ENCODE assay signal across 9 mouse cellular contexts in the genomic region with DNA sequence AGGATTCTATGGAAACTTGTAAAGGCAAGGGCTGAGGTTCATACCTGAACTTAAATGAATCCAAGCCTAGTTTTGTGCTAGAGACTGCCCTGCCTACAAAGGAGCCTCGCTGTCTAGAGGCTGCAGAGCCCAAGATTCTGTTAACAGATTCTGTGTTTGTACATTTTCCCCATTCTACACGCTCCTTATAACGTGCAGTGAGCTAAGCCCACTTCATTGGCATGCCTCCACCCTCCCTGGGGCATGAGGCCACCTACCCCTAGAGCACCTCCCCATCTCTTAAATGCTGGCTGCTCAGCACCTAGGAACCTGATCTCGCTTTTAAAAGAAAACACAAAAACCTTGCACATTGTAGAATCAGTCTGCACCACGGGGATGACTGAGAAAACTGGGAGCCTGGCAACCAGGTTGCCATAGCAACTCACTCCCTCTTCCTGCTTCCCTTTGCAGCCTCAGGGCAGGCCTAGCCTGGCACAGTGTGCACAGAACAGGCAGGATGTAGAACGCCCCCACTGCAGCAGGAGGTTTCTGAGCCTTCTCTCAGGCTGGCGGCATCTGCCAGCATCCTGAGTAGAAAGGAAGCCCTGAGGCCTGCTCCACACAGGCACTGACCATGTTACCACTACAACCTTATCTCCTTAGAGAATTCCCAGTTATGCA.
A peak's percentile ranks its signal among the peaks of the same experiment; 100 is the strongest.
DNase-seq lines count a peak whose midpoint lies in the region; ATAC-seq and TF ChIP-seq lines count a peak whose summit lies in the region.
"Had no signal": no experiment of that assay in that cellular context is flagged by ENCODE, and none has a peak within 500 bp of the region (broad histone marks: within the 10 kb centered on the region; RNA-seq: fewer than 3 reads in every experiment).

No protein-coding gene starts in this region.

- no peaks in the 10 kb centered on the region for H3K36me3 ChIP-seq in lung, embryonic 14.5 days (ENCODE audit: insufficient read depth)
- peaks cover 14% of the 10 kb centered on the region; the same call in 1 of the 2 replicates for H3K36me3 ChIP-seq in neural tube, embryonic 14.5 days (ENCODE audit: control insufficient read depth, insufficient read depth, low read length)
- H3K36me3 ChIP-seq: heart, embryonic 13.5 days had no signal

- no peaks in the 10 kb centered on the region for H3K27me3 ChIP-seq in lung, embryonic 14.5 days (ENCODE audit: insufficient read depth, low read length)
- H3K27me3 ChIP-seq in neural tube, embryonic 14.5 days (ENCODE audit: control insufficient read depth, insufficient read depth, low read length): no peaks in the 10 kb centered on the region
- H3K27me3 ChIP-seq: heart, embryonic 13.5 days had no signal

- no peaks in the 10 kb centered on the region for H3K9me3 ChIP-seq in lung, embryonic 14.5 days (ENCODE audit: low read depth, low read length)
- H3K9me3 ChIP-seq in neural tube, embryonic 14.5 days (ENCODE audit: control insufficient read depth, low read length): no peaks in the 10 kb centered on the region
- H3K9me3 ChIP-seq: heart, embryonic 13.5 days had no signal

- peak; percentile 12 for DNase-seq in lung, embryonic 14.5 days
- no peak for DNase-seq in lung, postnatal 25 days (ENCODE audit: low spot score)
- DNase-seq in forelimb bud, embryonic 11.5 days (ENCODE audit: low read depth, low spot score): peak; percentile 67
- DNase-seq in left cerebral cortex, adult 2 months (ENCODE audit: extremely low spot score in 1 of 2, low spot score in 2 of 2): peak; percentile 88 to 89
- DNase-seq in thymus, postnatal 36 days: no peak
- DNase-seq in gastrocnemius, adult 18-20 months (ENCODE audit: low spot score): no peak
- no peak for DNase-seq in heart, postnatal 4 days

- no peak overlapping the region for H3K4me3 ChIP-seq in lung, embryonic 14.5 days (ENCODE audit: low read depth, low read length)
- no peak overlapping the region for H3K4me3 ChIP-seq in left cerebral cortex, adult 2 months
- H3K4me3 ChIP-seq in neural tube, embryonic 14.5 days (ENCODE audit: low read depth, low read length): no peak overlapping the region
- H3K4me3 ChIP-seq: heart, embryonic 13.5 days had no signal

- TF ChIP-seq CTCF in lung, embryonic 14.5 days (IDR thresholded peaks at IDR 0.05; ENCODE audit: low read depth): no peak
- no peak for TF ChIP-seq CTCF in left cerebral cortex, adult 2 months (IDR thresholded peaks at IDR 0.05)

- H3K27ac ChIP-seq in lung, embryonic 14.5 days (ENCODE audit: low read depth): no peak overlapping the region
- peak overlapping the region; percentile 96 for H3K27ac ChIP-seq in left cerebral cortex, adult 2 months
- H3K27ac ChIP-seq in neural tube, embryonic 14.5 days (ENCODE audit: low read depth, low read length): peak overlapping the region; percentile 81
- H3K27ac ChIP-seq: heart, embryonic 13.5 days had no signal

- no peak overlapping the region for H3K9ac ChIP-seq in lung, embryonic 14.5 days
- H3K9ac ChIP-seq in neural tube, embryonic 14.5 days (replicated peaks; ENCODE audit: low read depth, low read length): peak overlapping the region; percentile 18; the same call in 1 of the 2 replicates
- H3K9ac ChIP-seq: heart, embryonic 13.5 days had no signal

- no peak overlapping the region for H3K4me2 ChIP-seq in lung, embryonic 14.5 days
- H3K4me2 ChIP-seq in neural tube, embryonic 14.5 days (ENCODE audit: low read depth, low read length): no peak overlapping the region; the same call in 1 of the 2 replicates
- H3K4me2 ChIP-seq: heart, embryonic 13.5 days had no signal

- peak; percentile 35; the same call in 1 of the 2 replicates for ATAC-seq in lung, embryonic 14.5 days (ENCODE audit: insufficient read depth)
- peak; percentile 97 for ATAC-seq in neural tube, embryonic 14.5 days (ENCODE audit: low read depth)

- WGBS in lung, embryonic 14.5 days: 37% methylated on average over 7 of the region's 7 CpGs
- 13% methylated on average over 7 of the region's 7 CpGs for WGBS in neural tube, embryonic 14.5 days

- intact Hi-C loops in left cerebral cortex, adult 2 months (cut with DNase I): loop anchor here (10.0 kb wide), 1 partner anchor 727 kb away; no protein-coding TSS in a partner anchor

- no peaks in the 10 kb centered on the region for H3K4me1 ChIP-seq in lung, embryonic 14.5 days (ENCODE audit: insufficient read depth)
- peaks cover 18% of the 10 kb centered on the region for H3K4me1 ChIP-seq in neural tube, embryonic 14.5 days (ENCODE audit: control insufficient read depth, insufficient read depth, low read length)

Comparison
In these comparisons a context has a peak if more than half of its experiments do, and no peak if none do; other contexts are left out.
1. DNase-seq: peak in lung, embryonic 14.5 days (single experiment), forelimb bud, embryonic 11.5 days (single experiment) and left cerebral cortex, adult 2 months (2 of 2); none in lung, postnatal 25 days (single experiment), thymus, postnatal 36 days (0 of 2), gastrocnemius, adult 18-20 months (single experiment) and heart, postnatal 4 days (single experiment).